Mouse (Mus musculus): ENCODE results near the gene Pappa2. TPM values are rescaled to one million over a fixed set of nuclear protein-coding genes. Genes with fewer than 3 reads are reported as not detected.

Pappa2 gene
- polyA plus RNA-seq, 1 experiment from 2014 or later, result 1.5 TPM

DNA sequence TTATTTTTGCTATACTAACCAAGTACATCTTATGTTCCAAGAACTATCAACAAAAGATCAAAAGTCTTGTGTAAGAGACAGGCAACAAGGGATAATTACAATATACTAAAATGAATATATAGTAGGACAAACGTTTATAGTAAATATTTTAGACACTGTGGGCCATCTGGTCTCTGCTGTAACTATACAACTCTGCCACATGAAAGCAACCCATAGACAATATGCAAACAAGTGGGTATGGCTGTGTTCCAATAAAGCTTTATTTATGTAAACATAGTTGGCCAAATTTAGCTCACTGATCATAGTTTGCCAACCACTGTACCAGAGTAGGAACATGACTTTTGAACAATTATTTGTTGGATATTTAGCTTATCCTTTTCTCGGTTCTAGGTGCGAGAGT is 50.9 kb downstream of the Pappa2 start:
- Histone ChIP-seq H3K9me3 (ENCODE audit: control insufficient read depth, low read length) (no peaks in the 10 kb centered on the region), H3K36me3 (ENCODE audit: control insufficient read depth, insufficient read depth, low read length) (no peaks in the 10 kb centered on the region), H3K4me2 (ENCODE audit: low read depth, low read length, severe bottlenecking) (no peak overlapping the region), H3K4me1 (replicated peaks; ENCODE audit: control insufficient read depth, insufficient read depth, low read length) (no peaks in the 10 kb centered on the region), H3K4me3 (ENCODE audit: low read depth, low read length) (no peak overlapping the region), H3K27me3 (ENCODE audit: control insufficient read depth, insufficient read depth, low read length) (no peaks in the 10 kb centered on the region), H3K27ac (ENCODE audit: low read depth, low read length) (no peak overlapping the region), H3K9ac (ENCODE audit: low read length) (no peak overlapping the region)
- 84% methylated on average over 3 of the region's 3 CpGs for WGBS
- no peak for DNase-seq (ENCODE audit: low spot score)
- ATAC-seq (replicated peaks; ENCODE audit: low FRiP score), result no peak

DNA sequence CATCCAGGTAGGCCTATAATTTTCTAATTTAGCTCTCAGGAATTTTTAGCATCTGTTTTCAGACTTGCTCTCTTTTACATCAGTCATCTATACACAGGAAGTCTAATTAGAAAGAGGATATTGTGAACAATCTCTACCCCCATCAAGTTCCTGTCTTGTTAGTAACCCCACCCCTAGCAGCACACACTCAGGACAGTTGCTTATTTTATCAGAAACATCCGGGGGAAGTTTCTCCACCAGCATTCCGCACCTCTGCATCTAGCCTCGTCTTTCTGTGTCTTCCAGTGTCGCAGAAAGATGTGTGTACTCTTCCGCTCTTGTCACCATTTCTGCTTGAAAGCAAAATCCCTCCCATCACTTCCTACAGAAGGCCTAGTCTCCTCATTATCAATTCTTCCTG is 59.8 kb downstream of the Pappa2 start:
- no peaks in the 10 kb centered on the region for H3K36me3 ChIP-seq (ENCODE audit: control insufficient read depth, insufficient read depth, low read length)
- no peaks in the 10 kb centered on the region for H3K4me1 ChIP-seq (replicated peaks; ENCODE audit: control insufficient read depth, insufficient read depth, low read length)
- no peak overlapping the region for H3K4me3 ChIP-seq (ENCODE audit: low read depth, low read length)
- no peak overlapping the region for H3K27ac ChIP-seq (ENCODE audit: low read depth, low read length)
- no peak overlapping the region for H3K4me2 ChIP-seq (ENCODE audit: low read depth, low read length, severe bottlenecking)
- no peaks in the 10 kb centered on the region for H3K27me3 ChIP-seq (ENCODE audit: control insufficient read depth, insufficient read depth, low read length)
- H3K9ac ChIP-seq (ENCODE audit: low read length), result no peak overlapping the region
- ATAC-seq (replicated peaks; ENCODE audit: low FRiP score), result no peak
- DNase-seq (ENCODE audit: low spot score), result no peak
- no peaks in the 10 kb centered on the region for H3K9me3 ChIP-seq (ENCODE audit: control insufficient read depth, low read length)
- 86% methylated on average over 5 of the region's 5 CpGs for WGBS

DNA sequence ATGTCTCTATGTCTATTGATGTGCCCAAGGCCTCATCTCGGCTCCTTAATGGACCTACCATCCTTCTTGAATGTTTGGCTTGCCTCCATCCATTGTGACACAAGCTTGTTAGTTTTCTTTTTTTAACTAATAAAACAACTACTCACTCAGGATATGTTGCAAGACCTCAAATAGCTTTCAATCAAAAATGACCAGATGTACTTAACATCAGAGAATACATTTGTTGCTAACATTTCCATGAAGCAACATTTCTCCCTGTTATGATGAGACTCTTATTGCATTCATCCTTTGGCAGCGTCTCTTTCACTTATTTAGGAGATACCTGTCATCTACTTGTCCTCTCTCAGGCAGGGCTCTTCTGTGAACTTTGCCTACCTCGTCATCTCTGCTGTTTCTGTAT is 61.4 kb downstream of the Pappa2 start:
- no peaks in the 10 kb centered on the region for H3K27me3 ChIP-seq (ENCODE audit: control insufficient read depth, insufficient read depth, low read length)
- no peak for ATAC-seq (replicated peaks; ENCODE audit: low FRiP score)

DNA sequence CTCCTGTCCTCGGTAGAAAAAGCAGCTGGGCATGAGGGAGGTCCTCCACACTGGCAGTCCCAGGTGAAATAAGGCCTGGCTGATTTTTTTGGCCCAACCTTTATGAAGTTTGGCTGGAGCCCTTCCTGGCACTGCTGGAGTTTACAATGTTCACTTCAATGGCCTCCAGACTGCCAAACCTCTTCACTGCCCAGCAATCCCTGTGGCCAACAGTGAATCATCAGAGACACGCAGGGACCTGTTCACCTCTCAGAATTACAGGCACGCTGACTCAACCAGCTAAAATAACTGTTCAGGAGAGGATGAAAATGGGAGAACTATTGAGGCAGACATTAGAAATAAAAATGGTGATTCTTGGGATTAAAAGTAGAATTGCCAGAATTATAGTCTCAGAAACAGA is 63.2 kb downstream of the Pappa2 start:
- no peak overlapping the region for H3K9ac ChIP-seq (ENCODE audit: low read length)
- H3K4me1 ChIP-seq (replicated peaks; ENCODE audit: control insufficient read depth, insufficient read depth, low read length), result no peaks in the 10 kb centered on the region
- no peaks in the 10 kb centered on the region for H3K9me3 ChIP-seq (ENCODE audit: control insufficient read depth, low read length)
- H3K27ac ChIP-seq (ENCODE audit: low read depth, low read length), result no peak overlapping the region
- 93% methylated on average over 3 of the region's 3 CpGs for WGBS
- ATAC-seq (replicated peaks; ENCODE audit: low FRiP score), result no peak
- H3K4me3 ChIP-seq (ENCODE audit: low read depth, low read length), result no peak overlapping the region
- H3K27me3 ChIP-seq (ENCODE audit: control insufficient read depth, insufficient read depth, low read length), result no peaks in the 10 kb centered on the region
- no peak overlapping the region for H3K4me2 ChIP-seq (ENCODE audit: low read depth, low read length, severe bottlenecking)
- DNase-seq (ENCODE audit: low spot score), result no peak
- H3K36me3 ChIP-seq (ENCODE audit: control insufficient read depth, insufficient read depth, low read length), result no peaks in the 10 kb centered on the region

More for the DNA sequence above, 61.4 kb downstream of the Pappa2 start:
- Histone ChIP-seq H3K27ac (ENCODE audit: low read depth, low read length) (no peak overlapping the region), H3K4me3 (ENCODE audit: low read depth, low read length) (no peak overlapping the region), H3K9me3 (ENCODE audit: control insufficient read depth, low read length) (no peaks in the 10 kb centered on the region), H3K4me2 (ENCODE audit: low read depth, low read length, severe bottlenecking) (no peak overlapping the region), H3K4me1 (replicated peaks; ENCODE audit: control insufficient read depth, insufficient read depth, low read length) (no peaks in the 10 kb centered on the region), H3K36me3 (ENCODE audit: control insufficient read depth, insufficient read depth, low read length) (no peaks in the 10 kb centered on the region), H3K9ac (ENCODE audit: low read length) (no peak overlapping the region)
- no peak for DNase-seq (ENCODE audit: low spot score)
- WGBS, result 88% methylated on average over 3 of the region's 3 CpGs

DNA sequence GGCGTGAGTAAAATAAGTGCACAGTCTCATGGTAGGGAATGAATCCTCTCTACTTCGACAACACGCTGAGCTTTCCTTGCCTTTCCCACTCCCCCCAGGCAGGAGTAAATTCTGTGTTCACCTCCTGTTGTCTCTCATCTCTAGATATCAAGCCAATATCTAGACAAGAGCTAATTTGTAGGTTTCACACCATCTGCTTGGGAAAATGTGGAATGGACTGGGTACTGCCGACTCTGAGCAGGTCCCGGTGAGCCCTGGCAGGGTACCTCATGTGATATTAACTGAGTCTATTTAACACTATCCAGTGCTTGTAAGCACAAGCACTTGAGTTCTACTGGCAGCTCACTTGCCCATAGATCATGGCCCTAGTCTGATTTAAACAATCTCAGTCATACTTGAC is 64.7 kb downstream of the Pappa2 start:
- Histone ChIP-seq H3K9ac (ENCODE audit: low read length) (no peak overlapping the region), H3K4me2 (ENCODE audit: low read depth, low read length, severe bottlenecking) (no peak overlapping the region), H3K4me3 (ENCODE audit: low read depth, low read length) (no peak overlapping the region), H3K27ac (ENCODE audit: low read depth, low read length) (no peak overlapping the region), H3K4me1 (replicated peaks; ENCODE audit: control insufficient read depth, insufficient read depth, low read length) (no peaks in the 10 kb centered on the region), H3K36me3 (ENCODE audit: control insufficient read depth, insufficient read depth, low read length) (no peaks in the 10 kb centered on the region), H3K9me3 (ENCODE audit: control insufficient read depth, low read length) (no peaks in the 10 kb centered on the region), H3K27me3 (ENCODE audit: control insufficient read depth, insufficient read depth, low read length) (no peaks in the 10 kb centered on the region)
- 90% methylated on average over 5 of the region's 5 CpGs for WGBS
- no peak for ATAC-seq (replicated peaks; ENCODE audit: low FRiP score)
- DNase-seq (ENCODE audit: low spot score), result no peak

DNA sequence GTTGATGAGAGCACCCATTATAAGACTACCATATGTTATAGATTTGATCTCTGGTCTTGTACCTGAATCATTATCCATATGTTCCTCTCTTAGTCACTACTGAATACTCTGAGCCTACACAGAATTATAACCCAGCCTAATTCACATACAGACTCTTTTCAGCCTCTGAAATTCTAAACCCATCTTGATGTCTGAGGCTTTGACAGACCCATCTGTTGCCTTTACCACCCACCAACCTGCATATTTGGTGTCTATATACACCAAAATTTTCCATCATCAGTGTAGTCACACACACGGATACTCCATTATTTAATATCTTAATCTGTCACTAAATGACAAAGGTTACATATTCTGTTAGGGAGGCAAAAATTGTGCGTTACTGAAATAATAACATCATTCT is 69.6 kb downstream of the Pappa2 start:
- H3K4me2 ChIP-seq (ENCODE audit: low read depth, low read length, severe bottlenecking), result no peak overlapping the region
- no peak for ATAC-seq (replicated peaks; ENCODE audit: low FRiP score)
- WGBS, result 88% methylated on average over 2 of the region's 2 CpGs

DNA sequence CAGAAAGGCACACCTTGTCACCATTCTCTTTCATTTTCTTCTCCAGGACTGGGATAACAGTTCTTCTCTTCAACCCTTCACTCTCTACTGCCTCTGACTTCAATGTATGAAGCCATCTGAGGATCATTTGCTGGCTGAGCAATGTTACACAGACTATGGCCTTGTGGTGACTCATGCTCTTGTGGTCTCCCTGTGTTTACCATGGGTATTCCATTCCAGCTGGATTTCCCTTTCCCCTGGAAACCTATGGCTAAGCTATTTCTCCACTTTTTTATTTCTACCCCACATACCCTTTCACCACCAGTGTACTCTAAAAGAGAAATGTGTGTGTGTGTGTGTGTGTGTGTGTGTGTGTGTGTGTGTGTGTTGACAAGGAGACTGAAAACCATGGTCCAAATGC is 83.0 kb downstream of the Pappa2 start:
- Histone ChIP-seq H3K27ac (ENCODE audit: low read depth, low read length) (no peak overlapping the region), H3K36me3 (ENCODE audit: control insufficient read depth, insufficient read depth, low read length) (no peaks in the 10 kb centered on the region), H3K4me2 (ENCODE audit: low read depth, low read length, severe bottlenecking) (no peak overlapping the region), H3K4me3 (ENCODE audit: low read depth, low read length) (no peak overlapping the region), H3K9me3 (ENCODE audit: control insufficient read depth, low read length) (no peaks in the 10 kb centered on the region), H3K4me1 (replicated peaks; ENCODE audit: control insufficient read depth, insufficient read depth, low read length) (no peaks in the 10 kb centered on the region), H3K9ac (ENCODE audit: low read length) (no peak overlapping the region), H3K27me3 (ENCODE audit: control insufficient read depth, insufficient read depth, low read length) (no peaks in the 10 kb centered on the region)
- no peak for DNase-seq (ENCODE audit: low spot score)
- no peak for ATAC-seq (replicated peaks; ENCODE audit: low FRiP score)

More for the DNA sequence above, 69.6 kb downstream of the Pappa2 start:
- Histone ChIP-seq H3K9ac (ENCODE audit: low read length) (no peak overlapping the region), H3K4me3 (ENCODE audit: low read depth, low read length) (no peak overlapping the region), H3K4me1 (replicated peaks; ENCODE audit: control insufficient read depth, insufficient read depth, low read length) (no peaks in the 10 kb centered on the region), H3K9me3 (ENCODE audit: control insufficient read depth, low read length) (no peaks in the 10 kb centered on the region), H3K36me3 (ENCODE audit: control insufficient read depth, insufficient read depth, low read length) (no peaks in the 10 kb centered on the region), H3K27ac (ENCODE audit: low read depth, low read length) (no peak overlapping the region), H3K27me3 (ENCODE audit: control insufficient read depth, insufficient read depth, low read length) (no peaks in the 10 kb centered on the region)
- DNase-seq (ENCODE audit: low spot score), result no peak

DNA sequence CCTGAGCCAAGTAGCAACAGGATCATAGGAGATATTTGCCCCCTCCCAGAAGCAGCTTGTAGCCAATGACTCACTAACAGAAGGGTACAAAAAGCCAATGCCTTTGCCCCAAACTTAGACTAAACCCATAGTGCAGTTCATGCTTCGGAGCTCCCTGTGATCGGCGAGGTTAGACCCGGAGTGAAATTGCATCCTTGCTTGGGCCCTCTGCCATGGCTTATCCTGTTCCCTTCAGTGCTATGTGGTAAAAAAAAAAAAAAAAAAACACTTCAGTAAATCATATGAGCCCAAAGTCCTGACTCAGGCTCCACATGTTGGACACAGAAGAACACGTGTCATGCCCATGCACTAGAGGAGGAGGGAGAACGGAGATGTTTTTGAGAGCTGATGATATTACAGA is 85.8 kb downstream of the Pappa2 start:
- no peak for ATAC-seq (replicated peaks; ENCODE audit: low FRiP score)
- H3K36me3 ChIP-seq (ENCODE audit: control insufficient read depth, insufficient read depth, low read length), result no peaks in the 10 kb centered on the region

DNA sequence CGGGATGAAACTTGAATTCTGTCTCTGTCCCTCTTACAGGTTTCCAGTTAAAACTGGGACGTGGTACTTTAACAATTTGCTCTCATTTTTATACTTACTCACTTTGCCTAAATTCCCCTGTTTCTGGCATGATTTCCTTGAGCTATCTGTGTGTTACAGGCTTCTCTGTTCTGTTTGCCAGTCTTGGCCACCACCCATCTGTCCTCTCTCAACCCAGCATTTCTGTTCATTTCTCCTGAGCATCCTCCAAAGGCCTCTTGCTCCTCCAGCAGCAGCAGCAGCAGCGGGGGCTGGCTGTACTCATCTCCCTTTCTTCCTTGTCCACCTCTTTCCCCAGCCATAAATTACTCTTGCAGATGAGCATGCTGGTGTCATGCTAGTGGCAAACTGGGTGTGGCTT is 104.8 kb downstream of the Pappa2 start:
- H3K4me2 ChIP-seq (ENCODE audit: low read depth, low read length, severe bottlenecking), result no peak overlapping the region
- H3K36me3 ChIP-seq (ENCODE audit: control insufficient read depth, insufficient read depth, low read length), result no peaks in the 10 kb centered on the region
- no peak overlapping the region for H3K9ac ChIP-seq (ENCODE audit: low read length)
- no peaks in the 10 kb centered on the region for H3K27me3 ChIP-seq (ENCODE audit: control insufficient read depth, insufficient read depth, low read length)
- WGBS, result 84% methylated on average over 3 of the region's 3 CpGs
- H3K27ac ChIP-seq (ENCODE audit: low read depth, low read length), result no peak overlapping the region
- H3K4me3 ChIP-seq (ENCODE audit: low read depth, low read length), result no peak overlapping the region
- no peaks in the 10 kb centered on the region for H3K4me1 ChIP-seq (replicated peaks; ENCODE audit: control insufficient read depth, insufficient read depth, low read length)
- H3K9me3 ChIP-seq (ENCODE audit: control insufficient read depth, low read length), result no peaks in the 10 kb centered on the region
- DNase-seq (ENCODE audit: low spot score), result no peak
- ATAC-seq (replicated peaks; ENCODE audit: low FRiP score), result no peak

More for the DNA sequence above, 85.8 kb downstream of the Pappa2 start:
- no peaks in the 10 kb centered on the region for H3K27me3 ChIP-seq (ENCODE audit: control insufficient read depth, insufficient read depth, low read length)
- H3K4me2 ChIP-seq (ENCODE audit: low read depth, low read length, severe bottlenecking), result no peak overlapping the region
- no peak overlapping the region for H3K9ac ChIP-seq (ENCODE audit: low read length)
- no peak overlapping the region for H3K4me3 ChIP-seq (ENCODE audit: low read depth, low read length)
- WGBS, result 88% methylated on average over 6 of the region's 6 CpGs
- H3K9me3 ChIP-seq (ENCODE audit: control insufficient read depth, low read length), result no peaks in the 10 kb centered on the region
- no peaks in the 10 kb centered on the region for H3K4me1 ChIP-seq (replicated peaks; ENCODE audit: control insufficient read depth, insufficient read depth, low read length)
- no peak for DNase-seq (ENCODE audit: low spot score)
- no peak overlapping the region for H3K27ac ChIP-seq (ENCODE audit: low read depth, low read length)
